Mouse (Mus musculus): ENCODE measurements around the gene Sesn2. TPM values are rescaled to one million over a fixed set of nuclear protein-coding genes. Genes with fewer than 3 reads are reported as not detected.

Gene Sesn2
- polyA plus RNA-seq, 1 experiment = 41.6 TPM

- Histone ChIP-seq H3K9ac (ENCODE audit: low read depth, poor library complexity, severe bottlenecking) (no peak overlapping the region), H3K36me3 (ENCODE audit: control insufficient read depth, insufficient read depth, low read length, poor library complexity, severe bottlenecking) (no peaks in the 10 kb centered on the region), H3K27ac (ENCODE audit: insufficient read depth, low read length) (no peak overlapping the region), H3K9me3 (replicated peaks; ENCODE audit: control insufficient read depth, insufficient read depth, low read length, poor library complexity, severe bottlenecking) (no peaks in the 10 kb centered on the region), H3K4me1 (ENCODE audit: control insufficient read depth, insufficient read depth, low read length) (no peaks in the 10 kb centered on the region), H3K27me3 (ENCODE audit: control insufficient read depth, insufficient read depth, low read length, poor library complexity, severe bottlenecking) (no peaks in the 10 kb centered on the region), H3K4me3 (ENCODE audit: low read depth, low read length) (no peak overlapping the region)
- no peak for TF ChIP-seq CTCF (IDR thresholded peaks at IDR 0.05; ENCODE audit: low read depth, low read length)
- TF ChIP-seq POLR2A (IDR thresholded peaks at IDR 0.05; ENCODE audit: insufficient read depth, low read length) = no peak
- TF ChIP-seq EP300 (IDR thresholded peaks at IDR 0.05; ENCODE audit: insufficient read depth, low read depth, low read length) = no peak
Observed at GRCm38 (mm10) chr4:132449778-132450177, 60.5 kb downstream of the Sesn2 start.

DNA sequence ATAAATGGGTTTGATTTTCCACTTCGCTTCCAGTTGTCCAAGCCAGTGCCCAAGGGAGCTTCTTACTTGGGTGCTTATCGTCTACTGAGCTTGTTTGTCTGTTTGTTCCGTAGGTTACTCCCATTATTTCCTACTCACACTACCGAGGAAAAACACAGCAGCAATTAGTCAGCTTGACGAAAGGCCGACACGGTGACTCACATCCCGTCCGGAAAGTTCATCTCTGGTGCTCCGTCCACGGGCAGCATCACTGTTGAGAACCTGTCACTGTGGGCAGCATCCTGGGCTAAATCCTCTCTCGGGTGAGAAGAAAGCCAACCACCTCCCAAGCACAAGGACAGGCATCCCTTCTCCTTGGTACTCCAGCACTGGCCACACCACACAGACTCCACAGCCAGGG lies 64.2 kb downstream of the Sesn2 start:
- no peak overlapping the region for H3K9ac ChIP-seq (ENCODE audit: low read depth, poor library complexity, severe bottlenecking)
- H3K36me3 ChIP-seq (ENCODE audit: control insufficient read depth, insufficient read depth, low read length, poor library complexity, severe bottlenecking) = no peaks in the 10 kb centered on the region
- H3K27me3 ChIP-seq (ENCODE audit: control insufficient read depth, insufficient read depth, low read length, poor library complexity, severe bottlenecking) = no peaks in the 10 kb centered on the region
- no peaks in the 10 kb centered on the region for H3K9me3 ChIP-seq (replicated peaks; ENCODE audit: control insufficient read depth, insufficient read depth, low read length, poor library complexity, severe bottlenecking)
- H3K27ac ChIP-seq (ENCODE audit: insufficient read depth, low read length) = no peak overlapping the region
- H3K4me3 ChIP-seq (ENCODE audit: low read depth, low read length) = no peak overlapping the region
- H3K4me1 ChIP-seq (ENCODE audit: control insufficient read depth, insufficient read depth, low read length) = no peaks in the 10 kb centered on the region
- TF ChIP-seq CTCF (IDR thresholded peaks at IDR 0.05; ENCODE audit: low read depth, low read length) (no peak), EP300 (IDR thresholded peaks at IDR 0.05; ENCODE audit: insufficient read depth, low read depth, low read length) (no peak), POLR2A (IDR thresholded peaks at IDR 0.05; ENCODE audit: insufficient read depth, low read length) (no peak)

DNA sequence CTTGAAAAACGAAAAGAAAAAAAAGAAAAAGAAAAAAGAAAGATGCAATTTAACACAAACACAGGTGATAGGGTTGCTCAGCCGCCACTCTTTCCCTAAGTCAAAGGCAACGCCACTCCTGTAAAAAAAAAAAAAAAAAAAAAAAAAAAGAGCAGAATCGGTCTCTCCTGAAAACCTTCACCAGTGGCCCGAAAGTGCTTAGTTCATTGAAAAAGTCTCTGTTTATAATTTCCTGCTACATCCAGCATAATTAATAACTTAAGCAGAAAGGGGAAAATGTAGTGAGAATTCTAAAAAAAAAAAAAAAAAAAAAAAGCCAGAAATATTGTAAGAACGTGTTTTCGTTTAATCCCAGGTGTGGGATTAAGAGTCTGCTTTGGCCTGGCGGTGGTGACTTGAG lies 65.8 kb downstream of the Sesn2 start:
- H3K27me3 ChIP-seq (ENCODE audit: control insufficient read depth, insufficient read depth, low read length, poor library complexity, severe bottlenecking) = no peaks in the 10 kb centered on the region
- H3K4me3 ChIP-seq (ENCODE audit: low read depth, low read length) = no peak overlapping the region
- no peaks in the 10 kb centered on the region for H3K36me3 ChIP-seq (ENCODE audit: control insufficient read depth, insufficient read depth, low read length, poor library complexity, severe bottlenecking)
- H3K27ac ChIP-seq (ENCODE audit: insufficient read depth, low read length) = no peak overlapping the region
- TF ChIP-seq EP300 (IDR thresholded peaks at IDR 0.05; ENCODE audit: insufficient read depth, low read depth, low read length) (no peak), POLR2A (IDR thresholded peaks at IDR 0.05; ENCODE audit: insufficient read depth, low read length) (no peak), CTCF (IDR thresholded peaks at IDR 0.05; ENCODE audit: low read depth, low read length) (no peak)
- H3K9me3 ChIP-seq (replicated peaks; ENCODE audit: control insufficient read depth, insufficient read depth, low read length, poor library complexity, severe bottlenecking) = no peaks in the 10 kb centered on the region
- no peaks in the 10 kb centered on the region for H3K4me1 ChIP-seq (ENCODE audit: control insufficient read depth, insufficient read depth, low read length)
- no peak overlapping the region for H3K9ac ChIP-seq (ENCODE audit: low read depth, poor library complexity, severe bottlenecking)

Other genes with a start within 250 kb of the Sesn2 start
- 23.8 and 25.9 TPM in 2 replicates for gene Gmeb1, start 248.9 kb downstream of the Sesn2 start, polyA plus RNA-seq (2011; ENCODE audit: insufficient read depth, insufficient read length, low read depth, missing spikeins)
- gene Taf12, start 236.1 kb downstream of the Sesn2 start, polyA plus RNA-seq (2011; ENCODE audit: insufficient read depth, insufficient read length, low read depth, missing spikeins) = 34.3 and 35.2 TPM in 2 replicates
- gene Rab42, start 207.1 kb downstream of the Sesn2 start, polyA plus RNA-seq (2011; ENCODE audit: insufficient read depth, insufficient read length, low read depth, missing spikeins) = 0.90 TPM in 1 of 2 replicates, not detected in the other
- 35.2 and 36.1 TPM in 2 replicates for gene Trnau1ap, start 181.0 kb downstream of the Sesn2 start, polyA plus RNA-seq (2011; ENCODE audit: insufficient read depth, insufficient read length, low read depth, missing spikeins)
- gene Rcc1, start 156.9 kb downstream of the Sesn2 start, polyA plus RNA-seq (2011; ENCODE audit: insufficient read depth, insufficient read length, low read depth, missing spikeins) = 78.8 and 83.1 TPM in 2 replicates
- 31.5 and 35.1 TPM in 2 replicates for gene Phactr4, start 88.0 kb downstream of the Sesn2 start, polyA plus RNA-seq (2011; ENCODE audit: insufficient read depth, insufficient read length, low read depth, missing spikeins)
- gene Med18, start 46.6 kb downstream of the Sesn2 start, polyA plus RNA-seq (2011; ENCODE audit: insufficient read depth, insufficient read length, low read depth, missing spikeins) = 22.5 and 24.4 TPM in 2 replicates
- gene Atpif1, start 23.2 kb upstream of the Sesn2 start, polyA plus RNA-seq (2011; ENCODE audit: insufficient read depth, insufficient read length, low read depth, missing spikeins) = 461 and 512 TPM in 2 replicates
- 340 and 348 TPM in 2 replicates for gene Dnajc8, start 25.0 kb upstream of the Sesn2 start, polyA plus RNA-seq (2011; ENCODE audit: insufficient read depth, insufficient read length, low read depth, missing spikeins)
- 0.22 and 0.30 TPM in 2 replicates for gene Ptafr, start 53.6 kb upstream of the Sesn2 start, polyA plus RNA-seq (2011; ENCODE audit: insufficient read depth, insufficient read length, low read depth, missing spikeins)
- 77.8 and 78.7 TPM in 2 replicates for gene Eya3, start 128.5 kb upstream of the Sesn2 start, polyA plus RNA-seq (2011; ENCODE audit: insufficient read depth, insufficient read length, low read depth, missing spikeins)
- gene Xkr8, start 222.0 kb upstream of the Sesn2 start, polyA plus RNA-seq (2011; ENCODE audit: insufficient read depth, insufficient read length, low read depth, missing spikeins) = 6.3 and 8.1 TPM in 2 replicates
- gene Smpdl3b, start 246.8 kb upstream of the Sesn2 start, polyA plus RNA-seq (2011; ENCODE audit: insufficient read depth, insufficient read length, low read depth, missing spikeins) = 6.3 and 6.4 TPM in 2 replicates